Comparison of ENCODE assay signal across 8 mouse cellular contexts in the genomic region with DNA sequence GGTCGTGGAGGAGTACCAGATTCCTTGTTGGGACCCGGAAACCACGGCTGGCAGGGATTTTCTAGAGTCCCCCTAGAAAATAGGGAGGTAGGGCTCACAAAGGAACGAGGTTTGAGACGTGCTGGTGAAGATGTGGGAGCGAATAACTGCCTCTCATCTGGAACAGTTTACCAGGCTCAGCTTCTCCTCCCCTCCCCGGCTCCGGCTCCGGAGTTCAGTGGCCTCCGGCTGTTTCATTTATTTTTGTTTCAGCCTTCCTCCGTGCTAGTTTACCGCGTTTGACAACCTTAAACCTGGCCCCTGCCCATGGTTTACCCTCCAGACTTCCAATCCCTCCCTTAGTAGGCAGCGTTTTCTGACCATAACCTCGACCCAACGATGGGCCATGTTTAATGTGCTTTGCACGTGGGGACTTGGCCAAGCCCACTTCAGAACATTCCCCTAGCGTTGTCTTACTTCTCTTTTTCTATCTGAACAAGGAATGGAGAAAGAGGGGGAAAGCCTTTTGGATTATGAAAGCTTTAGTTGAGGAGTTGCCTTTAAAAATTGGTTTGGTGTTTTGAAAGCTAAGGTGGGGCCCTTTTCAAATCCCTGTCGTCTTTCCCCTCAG. TPM values are rescaled to one million over a fixed set of nuclear protein-coding genes. Genes with fewer than 3 reads are reported as not detected.
A peak's percentile ranks its signal among the peaks of the same experiment; 100 is the strongest.
DNase-seq lines count a peak whose midpoint lies in the region; ATAC-seq and TF ChIP-seq lines count a peak whose summit lies in the region.

No protein-coding gene starts in this region.

- H3K27ac ChIP-seq in heart, adult 2 months, result peak overlapping the region; percentile 89
- H3K27ac ChIP-seq in kidney, embryonic 15.5 days, result peak overlapping the region; percentile 94
- H3K27ac ChIP-seq in midbrain, embryonic 12.5 days (replicated peaks), result peak overlapping the region; percentile 86; the same call in 1 of the 2 replicates

- TF ChIP-seq EP300 in heart, adult 2 months (IDR thresholded peaks at IDR 0.05; ENCODE audit: insufficient read depth, low read depth, low read length), result no peak

- no peaks in the 10 kb centered on the region for H3K27me3 ChIP-seq in heart, adult 2 months (ENCODE audit: control insufficient read depth, insufficient read depth, low read length)
- H3K27me3 ChIP-seq in kidney, embryonic 15.5 days, result no peaks in the 10 kb centered on the region
- H3K27me3 ChIP-seq in midbrain, embryonic 12.5 days, result peaks cover 29% of the 10 kb centered on the region

- H3K79me2 ChIP-seq in heart, adult 2 months (replicated peaks; ENCODE audit: control insufficient read depth, insufficient read depth, low read length), result no peaks in the 10 kb centered on the region

- no peak for TF ChIP-seq POLR2A in heart, adult 2 months (IDR thresholded peaks at IDR 0.05; ENCODE audit: insufficient read depth, low read depth, low read length)

- H3K36me3 ChIP-seq in heart, adult 2 months (ENCODE audit: control insufficient read depth, insufficient read depth, low read length), result no peaks in the 10 kb centered on the region
- H3K36me3 ChIP-seq in kidney, embryonic 15.5 days, result no peaks in the 10 kb centered on the region
- no peaks in the 10 kb centered on the region for H3K36me3 ChIP-seq in midbrain, embryonic 12.5 days

- intact Hi-C loops in heart, adult 2 months (cut with DNase I), result loop anchor here (5.0 kb wide), 2 partner anchors 71 to 204 kb away; no protein-coding TSS in a partner anchor

- no peak for TF ChIP-seq CTCF in heart, adult 2 months (IDR thresholded peaks at IDR 0.05)

- H3K4me3 ChIP-seq in heart, adult 2 months, result peak overlapping the region; percentile 67
- H3K4me3 ChIP-seq in kidney, embryonic 15.5 days (replicated peaks), result peak overlapping the region; percentile 95
- H3K4me3 ChIP-seq in midbrain, embryonic 12.5 days, result peak overlapping the region; percentile 96

- H3K4me2 ChIP-seq in kidney, embryonic 15.5 days, result peak overlapping the region; percentile 89
- peak overlapping the region; percentile 91 for H3K4me2 ChIP-seq in midbrain, embryonic 12.5 days (replicated peaks)

- peak overlapping the region; percentile 95 for H3K9ac ChIP-seq in heart, adult 2 months (ENCODE audit: low read depth, low read length)
- H3K9ac ChIP-seq in kidney, embryonic 15.5 days, result peak overlapping the region; percentile 94
- peak overlapping the region; percentile 97 for H3K9ac ChIP-seq in midbrain, embryonic 12.5 days (replicated peaks)

- H3K9me3 ChIP-seq in kidney, embryonic 15.5 days (replicated peaks), result no peaks in the 10 kb centered on the region
- H3K9me3 ChIP-seq in midbrain, embryonic 12.5 days, result no peaks in the 10 kb centered on the region

- DNase-seq in heart, adult 2 months, result peak; percentile 13 to 41
- DNase-seq in heart, adult 8-10 months (ENCODE audit: low spot score), result no peak
- DNase-seq in brain, adult 2 months (ENCODE audit: low read depth, low spot score), result peak; percentile 37
- peak; percentile 23 for DNase-seq in gastrocnemius, postnatal 25 days
- DNase-seq in spleen, postnatal 36 days (ENCODE audit: low spot score in 2 of 2), result no peak
- no peak for DNase-seq in thymus, postnatal 36 days

- peaks cover 3% of the 10 kb centered on the region; the same call in 1 of the 2 replicates for H3K4me1 ChIP-seq in heart, adult 2 months (ENCODE audit: control insufficient read depth, insufficient read depth, low read length)
- peaks cover 43% of the 10 kb centered on the region for H3K4me1 ChIP-seq in kidney, embryonic 15.5 days
- H3K4me1 ChIP-seq in midbrain, embryonic 12.5 days, result peaks cover 29% of the 10 kb centered on the region

- WGBS in heart, adult 2 months, result 5% methylated on average over 19 of the region's 19 CpGs
- WGBS in kidney, embryonic 15.5 days, result under 1% methylated on average over 19 of the region's 19 CpGs
- 3% methylated on average over 19 of the region's 19 CpGs for WGBS in midbrain, embryonic 12.5 days

- ATAC-seq in kidney, embryonic 15.5 days (replicated peaks; ENCODE audit: low FRiP score), result no peak
- ATAC-seq in midbrain, embryonic 12.5 days (ENCODE audit: low FRiP score, low read depth), result no peak

RNA-seq across cellular contexts. Expression of gene Farp1, which starts 1.7 kb away (rescaled TPM):
- total RNA-seq in heart, adult 2 months (2021), result 10 to 100 TPM; 10.9 to 11.1 TPM
- polyA plus RNA-seq in heart, adult 2 months (2012; rRNA removed), result 6.4 and 7.3 TPM in 2 replicates
- 10 to 100 TPM in 2 of 4 experiments, 1 to 10 TPM in 2; 9.1 to 10.7 (median 10.2) TPM for total RNA-seq in heart, adult 8-10 months (2022)
- total RNA-seq in gastrocnemius, postnatal 25 days (2021), result 1 to 10 TPM; 7.2 to 8.3 TPM
- 31.6 and 35.8 TPM in 2 replicates for polyA plus RNA-seq in kidney, embryonic 15.5 days (2015; fragmentation: Nextera tagmentation; extraction: Ambion mirVana)
- 26.5 and 27.2 TPM in 2 replicates for polyA plus RNA-seq in midbrain, embryonic 12.5 days (2016; fragmentation: Nextera tagmentation; extraction: Ambion mirVana)

Comparison
In these comparisons a context has a peak if more than half of its experiments do, and no peak if none do; other contexts are left out.
1. DNase-seq: peak in heart, adult 2 months (2 of 2), brain, adult 2 months (single experiment) and gastrocnemius, postnatal 25 days (single experiment); none in heart, adult 8-10 months (single experiment), spleen, postnatal 36 days (0 of 2) and thymus, postnatal 36 days (0 of 2).
2. Peak in every context shown above with its lines, with median percentiles within 50 percentile points of each other: H3K27ac ChIP-seq, H3K4me3 ChIP-seq and H3K9ac ChIP-seq.